Mouse (Mus musculus) liver, adult 2 months (tissue): ENCODE measurements at regions not wholly inside any gene's neighbourhood (a gene's known extent, or its start where the extent isn't known, plus 50 kb on each side); places are given as distances from the start of the nearest gene placed in this dataset.

Experiments used
- CTCF ChIP-seq: fragments of 200-500 bp; IDR thresholded peaks from 2 replicates; pipeline ENCODE4 v1.5.1; 2011; ENCODE audit warnings: low read depth, low read length, control low read depth
- POLR2A ChIP-seq: fragments of 200-500 bp; IDR thresholded peaks from 2 replicates; pipeline ENCODE4 v1.6.1; 2011; ENCODE audit warnings: low read length, control low read depth; ENCODE audit not compliant: insufficient read depth; ENCODE audit errors: extremely low read depth

DNA sequence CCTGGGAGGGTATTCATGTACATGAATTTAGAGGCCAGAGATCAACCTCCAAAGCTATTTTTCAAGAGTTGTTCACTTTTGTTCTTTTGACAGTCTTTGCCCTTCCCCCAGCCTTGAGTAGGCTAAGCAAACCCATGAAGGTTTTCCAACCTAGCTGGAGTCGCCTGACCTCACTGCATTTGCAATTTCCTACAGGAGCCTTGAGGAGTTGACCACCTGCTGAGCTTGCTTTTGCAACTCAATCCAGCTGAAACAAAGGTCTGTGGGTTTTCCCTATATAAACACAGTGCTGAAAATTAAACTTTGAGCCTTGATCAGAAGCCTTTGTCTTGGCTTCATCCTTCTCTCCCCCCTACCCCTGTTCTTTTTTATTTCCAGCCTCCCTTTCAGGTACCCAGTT is 170.2 kb upstream of the Cenpw start:
- TF ChIP-seq CTCF: no peak
- TF ChIP-seq POLR2A: no peak
